Mouse (Mus musculus): ENCODE measurements around the gene A430033K04Rik. TPM values are rescaled to one million over a fixed set of nuclear protein-coding genes. Genes with fewer than 3 reads are reported as not detected.
A peak's percentile ranks its signal among the peaks of the same experiment; 100 is the strongest.

Gene A430033K04Rik
- total RNA-seq (2021), result 1 to 10 TPM; 4.1 to 4.7 TPM

DNA sequence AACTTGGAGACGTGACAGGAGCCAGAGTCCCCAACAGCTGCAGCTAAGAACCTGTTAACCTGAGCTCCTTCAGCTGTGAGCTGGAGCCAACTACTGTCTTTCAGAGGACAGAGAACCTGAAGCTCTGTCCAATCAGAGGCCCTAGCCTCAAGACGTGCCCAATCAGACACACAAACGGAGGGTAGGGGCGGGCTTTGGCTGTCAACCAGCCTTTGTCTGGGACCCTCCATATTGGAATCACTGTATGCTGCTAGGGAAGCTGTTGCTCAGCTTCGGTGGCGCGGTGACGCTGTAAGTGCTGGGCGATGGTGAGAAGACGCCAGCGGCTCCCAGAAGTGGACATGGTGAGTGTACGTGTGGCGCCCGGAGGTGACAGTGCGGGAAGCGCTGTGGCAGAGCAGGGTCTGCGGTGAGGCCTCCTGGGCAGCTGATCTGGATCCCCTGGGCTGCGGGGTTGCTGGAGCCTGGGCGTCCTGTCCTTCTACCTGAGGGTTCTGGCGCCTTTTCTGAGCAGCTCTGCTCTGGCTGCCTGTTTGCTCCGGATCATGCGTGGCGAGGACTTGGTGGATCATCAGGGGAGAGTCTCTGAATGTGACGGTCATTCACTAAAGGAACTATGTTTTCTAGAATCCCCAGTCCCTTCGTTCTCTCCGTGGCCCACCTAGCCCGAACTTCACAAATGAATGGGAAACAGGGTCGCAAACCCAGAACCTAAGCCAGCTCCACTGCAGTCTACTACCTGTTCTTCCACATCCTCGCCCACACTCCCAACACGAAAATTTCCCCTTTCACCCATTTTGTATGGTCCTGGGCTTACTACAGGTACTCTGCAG lies at the start of gene A430033K04Rik:
TSS of gene A430033K04Rik (plus strand) at position 215 of the 833 bp plus-strand sequence.
- intact Hi-C loops (cut with DNase I), result loop anchor here (5.0 kb wide), 1 partner anchor 366 kb away; the partner anchor contains the start of gene Lamtor4

DNA sequence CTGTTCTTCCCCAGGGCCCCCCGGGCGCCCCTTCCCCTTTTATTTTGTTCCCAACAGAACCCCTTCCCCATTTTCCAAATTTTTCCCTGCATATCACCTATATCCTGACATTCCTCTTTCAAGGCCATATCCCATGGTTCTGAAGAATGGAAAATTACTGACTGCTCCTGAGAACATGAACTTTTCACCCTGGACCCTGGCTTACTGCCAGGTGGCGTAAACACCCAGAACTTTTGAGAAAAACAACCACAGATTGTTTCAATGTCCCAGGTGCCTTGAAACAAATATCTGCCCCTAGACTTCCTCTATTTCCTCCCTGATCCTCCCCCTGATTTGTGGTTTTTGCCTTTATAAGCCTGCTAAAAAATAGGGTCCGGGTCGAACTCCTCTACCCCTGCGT lies 35.3 kb upstream of the A430033K04Rik start:
- no peak for DNase-seq
- intact Hi-C loops (cut with DNase I), result no loop called here

More for the DNA sequence above, at the start of gene A430033K04Rik:
- peak; percentile 92 for DNase-seq

DNA sequence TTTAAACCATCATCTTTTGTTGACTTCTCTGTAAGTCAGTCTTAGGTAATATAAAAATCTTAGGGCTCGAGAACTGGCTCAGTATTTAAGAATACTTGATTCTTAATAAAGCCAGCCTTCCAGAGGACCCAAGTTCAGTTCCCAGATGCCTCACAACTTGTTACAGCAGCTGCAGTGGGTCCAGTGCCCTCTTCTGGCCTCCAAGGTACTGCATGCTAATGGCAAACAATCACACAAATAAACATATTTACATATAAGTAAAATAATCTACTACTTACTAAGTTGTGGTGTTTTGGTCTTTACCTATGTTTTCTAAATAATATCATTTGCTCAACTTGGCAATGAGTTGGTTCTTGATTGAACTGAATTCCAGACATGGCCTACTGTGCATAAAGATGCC lies 4.3 kb upstream of the A430033K04Rik start:
- DNase-seq, result no peak
- intact Hi-C loops (cut with DNase I), result no loop called here

GRCm38 (mm10) chr5:138619211-138620128 lies 3.2 kb upstream of the A430033K04Rik start, which contains the start of gene Zfp68:
TSS of gene Zfp68 (minus strand) at chr5:138619761.
- intact Hi-C loops (cut with DNase I), result loop anchor here (5.0 kb wide), 1 partner anchor 362 kb away; the partner anchor contains the start of gene Lamtor4

DNA sequence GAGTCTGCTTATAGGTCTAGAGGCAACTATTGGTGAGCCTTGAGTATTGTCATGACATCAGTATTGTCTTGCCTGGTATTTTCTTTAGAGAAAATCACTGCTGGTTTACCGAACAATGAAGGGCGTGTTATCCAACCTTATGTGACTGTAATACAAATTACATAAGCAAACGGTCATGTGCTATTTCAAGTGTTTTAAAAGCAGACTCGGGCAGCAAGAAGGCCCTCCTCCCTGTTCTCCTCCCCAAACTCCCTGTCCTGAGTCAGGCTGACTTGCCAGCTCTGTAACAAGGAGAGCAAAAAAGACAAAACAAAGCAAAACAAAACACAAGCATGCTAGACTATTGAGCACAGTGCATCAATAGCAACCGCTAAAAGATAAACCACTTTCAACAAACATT lies 1.8 kb upstream of the A430033K04Rik start:
- intact Hi-C loops (cut with DNase I), result loop anchor here (5.0 kb wide), 1 partner anchor 364 kb away; the partner anchor contains the start of gene Lamtor4
- no peak for DNase-seq

More at GRCm38 (mm10) chr5:138619211-138620128, 3.2 kb upstream of the A430033K04Rik start, which contains the start of gene Zfp68:
- DNase-seq, result peak; percentile 89 to 92

DNA sequence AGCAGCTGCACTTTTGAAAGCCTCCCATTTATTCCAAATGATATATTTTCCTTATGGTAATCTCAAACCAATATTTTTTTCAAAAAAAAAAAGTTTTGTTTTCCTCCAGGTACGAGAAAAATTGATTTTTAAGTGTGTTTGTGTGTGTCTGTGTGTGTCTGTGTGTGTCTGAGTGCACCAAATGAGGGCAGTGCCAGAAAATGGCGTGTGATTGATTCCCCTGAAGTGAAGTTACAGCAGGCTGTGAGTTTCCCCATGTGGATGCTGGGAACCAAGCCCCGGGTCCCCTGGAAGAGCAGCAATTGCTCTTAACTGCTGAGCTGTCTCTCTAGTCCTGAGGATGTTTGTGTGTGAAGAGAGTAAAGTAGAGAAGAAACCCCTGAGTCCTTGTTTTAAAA lies 818 bp downstream of the A430033K04Rik start:
- intact Hi-C loops (cut with DNase I), result loop anchor here (5.0 kb wide), 1 partner anchor 366 kb away; the partner anchor contains the start of gene Lamtor4

GRCm38 (mm10) chr5:138636486-138636885 lies 13.8 kb downstream of the A430033K04Rik start:
- no peak for DNase-seq
- intact Hi-C loops (cut with DNase I), result no loop called here

More for the DNA sequence above, 818 bp downstream of the A430033K04Rik start:
- DNase-seq, result no peak

DNA sequence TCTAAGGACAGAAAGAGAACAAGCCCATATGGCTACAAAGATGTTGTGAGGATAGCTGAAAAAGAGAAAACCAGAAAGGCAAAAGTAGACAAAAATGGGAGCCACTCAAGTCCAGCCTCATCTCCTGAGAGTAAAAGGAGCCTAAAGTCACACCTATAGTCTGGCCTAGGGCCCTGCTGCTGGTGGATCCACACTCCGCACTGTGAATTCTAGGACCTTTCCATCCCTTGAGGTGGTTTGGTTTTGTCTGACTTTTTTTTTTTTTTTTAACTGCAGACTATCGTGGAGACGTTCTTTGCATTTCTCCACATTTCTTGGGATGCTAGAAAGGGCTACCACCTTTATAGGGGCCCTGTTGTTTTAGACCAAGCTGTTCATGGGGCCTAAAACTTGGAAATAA lies 18.4 kb downstream of the A430033K04Rik start:
- no peak for DNase-seq
- intact Hi-C loops (cut with DNase I), result no loop called here

DNA sequence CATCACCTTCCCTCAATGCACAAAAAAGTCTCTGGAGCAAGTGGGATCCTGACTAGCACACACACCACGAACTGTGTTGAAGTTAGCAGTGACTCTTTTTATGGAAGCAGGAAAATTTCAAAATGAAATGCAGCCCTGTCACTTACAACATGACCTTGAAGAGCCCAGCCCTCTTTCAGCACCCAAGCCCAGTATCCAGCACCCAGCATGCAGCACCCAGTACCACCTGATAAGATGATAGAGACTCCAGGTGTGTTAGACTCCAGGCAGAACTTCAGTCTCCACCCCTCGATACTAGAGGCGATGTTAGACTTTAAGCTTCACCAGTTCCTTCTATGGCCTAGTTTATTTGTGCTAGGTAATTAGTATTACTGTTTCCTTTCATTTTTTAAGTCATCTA lies 19.1 kb downstream of the A430033K04Rik start:
- no peak for DNase-seq
- intact Hi-C loops (cut with DNase I), result no loop called here

GRCm38 (mm10) chr5:138652911-138653310 lies 30.3 kb downstream of the A430033K04Rik start:
- intact Hi-C loops (cut with DNase I), result no loop called here
- DNase-seq, result no peak

GRCm38 (mm10) chr5:138656477-138657156 lies 34.0 kb downstream of the A430033K04Rik start:
- intact Hi-C loops (cut with DNase I), result no loop called here
- DNase-seq, result peak; percentile 41 to 50

DNA sequence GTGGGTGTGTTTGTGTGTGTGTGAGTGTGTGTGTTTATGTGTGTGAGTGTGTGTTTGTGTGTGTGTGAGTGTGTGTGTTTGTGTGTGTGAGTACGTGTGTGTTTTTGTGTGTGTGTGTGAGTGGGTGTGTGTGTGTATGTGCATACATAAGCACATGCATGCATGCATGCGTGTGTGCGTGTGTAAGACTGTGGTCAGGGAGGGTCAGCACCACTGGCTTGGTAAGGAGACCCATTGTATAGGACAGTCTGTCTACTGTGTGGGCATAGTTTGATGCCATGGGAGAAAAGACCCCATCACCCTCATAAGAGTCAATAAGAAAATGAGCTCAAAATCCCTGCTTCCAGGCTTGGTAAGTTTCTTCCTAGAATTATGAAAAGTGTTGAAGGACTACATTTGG lies 34.7 kb downstream of the A430033K04Rik start:
- DNase-seq, result no peak
- intact Hi-C loops (cut with DNase I), result no loop called here

DNA sequence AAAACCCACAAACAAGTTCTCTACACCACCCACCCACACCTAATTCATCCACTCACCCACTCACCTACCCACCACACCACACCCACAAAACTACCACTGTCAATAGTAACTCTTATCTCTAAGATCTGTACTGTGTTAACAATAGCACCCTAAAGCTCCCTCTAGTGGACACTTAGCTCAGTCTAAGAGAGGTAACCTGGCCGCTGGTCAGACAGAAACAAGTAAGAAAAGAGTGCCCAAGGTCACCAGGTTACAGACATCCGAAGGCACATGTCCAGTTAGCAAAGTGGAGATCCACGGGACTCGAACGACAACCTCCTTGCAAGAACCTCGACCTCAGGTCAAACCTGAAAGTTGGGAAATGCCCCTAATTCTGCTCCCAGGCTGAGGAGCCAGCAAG lies 35.2 kb downstream of the A430033K04Rik start:
- intact Hi-C loops (cut with DNase I), result no loop called here
- DNase-seq, result peak; percentile 22 to 33

DNA sequence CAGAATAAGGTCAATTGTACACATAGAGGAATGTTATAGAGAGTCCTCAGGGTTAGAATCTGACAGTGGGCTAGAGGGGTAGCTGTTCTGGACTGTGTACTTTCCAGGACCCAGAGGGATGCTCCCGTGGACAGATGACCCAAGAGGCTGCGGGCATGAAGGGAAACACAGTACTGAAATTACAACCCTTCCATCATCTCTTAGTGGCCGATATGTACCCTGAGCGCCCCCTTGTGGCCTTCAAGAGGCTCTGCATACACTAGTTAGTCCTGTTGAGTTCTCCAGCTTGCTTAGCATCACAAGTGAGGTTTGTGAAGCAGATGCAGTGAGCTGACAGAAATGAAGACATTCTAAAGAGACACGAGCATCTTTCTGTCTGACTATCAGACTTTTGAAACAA lies 36.3 kb downstream of the A430033K04Rik start:
- peak; percentile 31 to 41 for DNase-seq
- intact Hi-C loops (cut with DNase I), result no loop called here

GRCm38 (mm10) chr5:138683023-138683766 lies 60.5 kb downstream of the A430033K04Rik start:
- intact Hi-C loops (cut with DNase I), result no loop called here
- DNase-seq, result no peak

- DNase-seq, result no peak
- intact Hi-C loops (cut with DNase I), result no loop called here
These were observed 61.2 kb downstream of the A430033K04Rik start for GRCm38 (mm10) chr5:138683821-138684220.

GRCm38 (mm10) chr5:138687453-138687852 lies 64.8 kb downstream of the A430033K04Rik start:
- no peak for DNase-seq
- intact Hi-C loops (cut with DNase I), result no loop called here

- intact Hi-C loops (cut with DNase I), result no loop called here
- DNase-seq, result no peak
These were observed 66.6 kb downstream of the A430033K04Rik start for GRCm38 (mm10) chr5:138689254-138689653.

DNA sequence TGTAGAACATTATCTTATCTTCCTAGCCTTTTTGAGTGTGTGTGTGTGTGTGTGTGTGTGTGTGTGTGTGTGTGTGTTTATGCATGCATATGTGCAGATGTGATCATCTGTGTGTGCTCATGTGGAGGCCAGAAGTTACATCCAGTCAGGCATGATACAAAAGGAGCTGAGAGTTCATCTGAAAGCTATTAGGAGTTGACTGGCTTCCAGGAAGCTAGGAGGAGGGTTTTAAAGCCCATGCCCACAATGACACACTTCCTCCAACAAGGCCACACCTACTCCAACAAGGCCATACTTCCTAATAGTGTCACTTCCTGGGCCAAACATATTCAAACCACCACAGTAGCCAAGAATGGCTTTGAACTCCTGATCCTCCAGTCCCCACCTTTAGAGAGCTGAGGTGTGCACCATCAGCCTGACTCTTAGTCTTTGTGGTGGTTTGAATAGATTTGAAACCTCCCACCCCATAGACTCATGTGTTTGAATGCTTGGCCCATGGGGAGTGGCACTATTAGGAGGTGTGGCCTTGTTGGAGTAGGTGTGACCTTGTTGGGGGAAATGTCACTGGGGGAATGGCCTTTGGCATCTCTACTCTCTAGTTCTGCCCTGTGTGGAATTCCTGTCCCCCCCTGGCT lies 70.4 kb downstream of the A430033K04Rik start:
- DNase-seq, result no peak
- intact Hi-C loops (cut with DNase I), result no loop called here

Measured in heart, postnatal 36 days (tissue).